Mouse (Mus musculus) intestine, embryonic 14.5 days (tissue): Measurements from ENCODE around the gene Gm8068. TPM values are rescaled to one million over a fixed set of nuclear protein-coding genes. Genes with fewer than 3 reads are reported as not detected.
"Not testable (repeated sequence)": the region's sequence is repeated elsewhere in the genome, so short reads cannot be mapped to it uniquely, and the experiment has no call there.

Experiments
- ATAC-seq: fragments of 200-750 bp; cut with Nextera tagmentation; replicated peaks from 2 replicates; pipeline ENCODE4 v1.8.0; 2017; ENCODE audit warnings: low read depth, moderate number of reproducible peaks, moderate TSS enrichment, moderate library complexity; ENCODE audit not compliant: low FRiP score, low TSS enrichment
- DNase-seq: peaks from one replicate; pipeline ENCODE4 v3.0.0-alpha.2; 2018; ENCODE audit warnings: low spot score
- H3K27ac ChIP-seq: fragments of 300-500 bp; sonication (generic); 2 replicates; pipeline ENCODE4 v1.5.1; 2014; ENCODE audit warnings: low read depth, mild to moderate bottlenecking, control low read depth
- H3K27me3 ChIP-seq: fragments of 300-500 bp; sonication (generic); replicated peaks from 2 replicates; pipeline ENCODE4 v1.6.1; 2014; ENCODE audit warnings: low read length, control low read depth; ENCODE audit not compliant: control insufficient read depth, insufficient read depth
- H3K36me3 ChIP-seq: fragments of 300-500 bp; sonication (generic); 2 replicates; pipeline ENCODE4 v1.6.1; 2014; ENCODE audit warnings: low read length, control low read depth; ENCODE audit not compliant: control insufficient read depth, insufficient read depth
- H3K4me1 ChIP-seq: fragments of 300-500 bp; sonication (generic); replicated peaks from 2 replicates; pipeline ENCODE4 v1.6.1; 2014; ENCODE audit warnings: low read length, control low read depth, mixed read lengths; ENCODE audit not compliant: control insufficient read depth, insufficient read depth
- H3K4me2 ChIP-seq: fragments of 300-500 bp; sonication (generic); 2 replicates; pipeline ENCODE4 v1.6.1; 2014; ENCODE audit warnings: low read length
- H3K4me3 ChIP-seq: fragments of 300-500 bp; sonication (generic); 2 replicates; pipeline ENCODE4 v1.5.1; 2014; ENCODE audit warnings: low read depth, low read length, control low read depth, mixed read lengths
- H3K9ac ChIP-seq: fragments of 300-500 bp; sonication (generic); 2 replicates; pipeline ENCODE4 v1.6.1; 2014; ENCODE audit warnings: mild to moderate bottlenecking, low read length
- H3K9me3 ChIP-seq: fragments of 300-500 bp; sonication (generic); 2 replicates; pipeline ENCODE4 v1.6.1; 2016; ENCODE audit warnings: low read length, control low read depth; ENCODE audit not compliant: control insufficient read depth
- WGBS: fragments of 180-500 bp; shearing (Covaris S2); extraction: QIAGEN DNeasy Blood & Tissue Kit; methylation state at CpG from one replicate; pipeline ENCODE4 v1.1.7; 2014; 5-methylcytosine and 5-hydroxymethylcytosine counted together
- polyA plus RNA-seq: library from polyadenylated mRNA; unstranded; fragments of >200 nt; fragmentation: Nextera tagmentation; extraction: Ambion mirVana; gene quantifications from 2 replicates; pipeline ENCODE4 v1.2.1, GENCODE M21; 2014

Gm8068 gene
- polyA plus RNA-seq: not detected in 2 replicates

DNA sequence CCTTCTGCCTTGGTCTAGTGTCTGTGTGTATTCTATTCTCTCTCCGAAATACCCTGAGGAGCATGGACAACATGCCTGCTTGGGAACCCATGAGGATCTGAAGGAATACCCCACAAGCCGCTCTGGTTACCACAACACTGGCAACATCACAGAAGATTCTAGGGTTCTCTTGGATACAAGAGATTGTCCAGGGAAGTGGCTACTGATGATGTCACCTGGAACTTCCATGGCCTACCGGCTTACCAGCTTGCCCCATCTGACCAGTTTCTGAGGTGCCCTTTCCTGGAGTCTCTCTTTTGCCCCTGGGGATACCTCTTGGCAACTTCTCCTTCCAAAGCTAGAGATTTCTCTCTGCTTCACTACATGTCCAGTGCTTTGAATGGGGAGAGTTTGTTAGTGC is at the start of gene Gm8068:
TSS of gene Gm8068 (minus strand) at position 101 of the 400 bp plus-strand sequence.
- not testable (repeated sequence) for H3K36me3 ChIP-seq, H3K9me3 ChIP-seq, H3K27ac ChIP-seq, ATAC-seq, H3K4me2 ChIP-seq, H3K9ac ChIP-seq, H3K4me3 ChIP-seq, H3K4me1 ChIP-seq, H3K27me3 ChIP-seq, DNase-seq
- no CpG with 5 or more reads among the region's 3 CpGs for WGBS

DNA sequence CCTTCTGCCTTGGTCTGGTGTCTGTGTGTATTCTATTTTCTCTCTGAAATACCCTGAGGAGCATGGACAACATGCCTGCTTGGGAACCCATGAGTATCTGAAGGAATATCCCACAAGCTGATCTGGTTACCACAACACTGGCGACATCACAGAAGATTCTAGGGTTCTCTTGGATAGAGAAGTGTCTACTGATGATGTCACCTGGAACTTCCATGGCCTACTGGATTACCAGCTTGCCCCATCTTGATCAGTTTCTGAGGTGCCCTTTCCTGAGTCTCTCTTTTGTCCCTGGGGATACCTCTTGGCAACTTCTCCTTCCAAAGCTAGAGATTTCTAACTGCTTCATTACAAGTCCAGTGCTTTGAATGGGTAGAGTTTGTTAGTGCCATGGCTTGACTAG is 48.8 kb upstream of the Gm8068 start, which contains the start of gene Gm7929:
TSS of gene Gm7929 (minus strand) at position 101 of the 400 bp plus-strand sequence.
- H3K36me3 ChIP-seq, ATAC-seq, H3K9me3 ChIP-seq, H3K27ac ChIP-seq, DNase-seq, H3K9ac ChIP-seq, H3K27me3 ChIP-seq, H3K4me1 ChIP-seq, H3K4me3 ChIP-seq, H3K4me2 ChIP-seq: not testable (repeated sequence)
- no CpG with 5 or more reads among the region's 1 CpGs for WGBS

DNA sequence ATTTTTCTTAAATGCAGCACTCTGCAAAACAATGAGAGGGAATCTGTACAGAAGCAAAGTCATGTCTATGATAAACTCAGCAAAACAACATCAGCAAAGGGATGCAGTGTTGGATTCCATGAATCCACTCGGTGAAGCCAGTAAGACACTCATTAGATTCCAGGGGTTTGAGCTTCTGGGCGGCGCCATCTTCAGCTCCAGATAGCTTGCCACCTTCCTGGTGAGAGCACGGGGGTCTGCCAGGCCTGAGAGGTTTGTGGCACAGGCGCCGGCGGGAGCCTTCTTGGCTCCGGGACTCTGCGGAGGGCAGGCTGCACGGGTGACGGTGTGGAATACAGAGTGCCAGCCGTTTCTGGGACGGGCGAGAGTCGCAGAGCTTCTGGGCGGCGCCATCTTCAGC is 21.8 kb upstream of the Gm8068 start:
- H3K4me2 ChIP-seq, H3K36me3 ChIP-seq, H3K4me1 ChIP-seq, H3K27me3 ChIP-seq, H3K9ac ChIP-seq, H3K27ac ChIP-seq, H3K9me3 ChIP-seq, H3K4me3 ChIP-seq, ATAC-seq: not testable (repeated sequence)
- WGBS: 74% methylated on average over 17 of the region's 17 CpGs
- peak; percentile 6 for DNase-seq

DNA sequence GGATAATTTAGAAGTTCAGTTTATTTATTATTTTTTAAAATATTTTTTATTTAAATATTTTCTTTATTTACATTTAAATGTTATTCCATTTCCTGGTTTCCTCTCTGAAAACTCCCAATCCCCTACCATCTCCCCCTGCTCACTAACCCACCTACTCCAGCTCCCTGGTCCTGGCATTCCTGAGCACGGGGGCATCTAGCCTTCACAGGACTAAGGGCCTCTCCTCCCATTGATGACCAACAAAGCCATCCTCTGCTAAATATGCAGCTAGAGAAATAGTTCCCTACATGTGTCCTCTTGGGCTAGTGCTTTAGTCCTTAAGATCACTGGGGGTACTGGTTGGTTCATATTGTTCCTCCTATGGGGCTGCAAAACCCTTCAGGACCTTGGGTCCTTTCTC is 15.5 kb upstream of the Gm8068 start:
- not testable (repeated sequence) for H3K36me3 ChIP-seq, H3K9me3 ChIP-seq, H3K4me1 ChIP-seq, H3K9ac ChIP-seq, H3K27me3 ChIP-seq, H3K4me2 ChIP-seq, H3K27ac ChIP-seq, ATAC-seq, H3K4me3 ChIP-seq, DNase-seq
- WGBS: 80% methylated on average over 1 of the region's 1 CpGs

DNA sequence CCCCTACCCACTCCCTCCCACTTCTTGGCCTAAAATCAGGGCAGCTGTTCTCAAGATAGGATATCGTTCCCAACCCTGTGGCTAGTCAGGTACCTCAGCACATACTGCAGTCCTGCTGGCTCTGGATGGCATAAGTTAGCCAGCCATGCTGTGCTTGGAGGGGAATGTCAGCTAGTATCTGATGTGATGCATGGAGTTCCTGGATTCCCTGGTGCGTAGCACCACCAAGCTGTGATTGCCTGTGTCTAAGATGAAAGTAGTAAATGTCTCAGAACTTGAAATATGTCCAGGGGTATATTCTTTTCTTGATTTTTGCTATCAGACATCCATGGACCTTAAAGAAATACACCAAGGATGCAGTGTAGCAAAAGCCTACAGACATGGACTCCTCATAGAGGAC is 53.5 kb downstream of the Gm8068 start:
- ATAC-seq, H3K36me3 ChIP-seq, H3K9ac ChIP-seq, H3K27me3 ChIP-seq, H3K4me3 ChIP-seq, H3K4me1 ChIP-seq, H3K4me2 ChIP-seq, H3K9me3 ChIP-seq, H3K27ac ChIP-seq, DNase-seq: not testable (repeated sequence)
- WGBS: 76% methylated on average over 2 of the region's 2 CpGs

Other genes starting within 250 kb of the Gm8068 start
- not detected in 2 replicates for gene Gm7954, start 248.4 kb downstream of the Gm8068 start, polyA plus RNA-seq
- not detected in 2 replicates for gene Gm3486, start 212.4 kb downstream of the Gm8068 start, polyA plus RNA-seq
- gene Gm7970, start 146.3 kb downstream of the Gm8068 start, polyA plus RNA-seq: not detected in 2 replicates
- gene 1700049E17Rik2, start 128.7 kb downstream of the Gm8068 start, polyA plus RNA-seq: not detected in 2 replicates
- gene Gm3072, start 77.3 kb downstream of the Gm8068 start, polyA plus RNA-seq: not detected in 2 replicates
- not detected in 2 replicates for gene Gm3676, start 55.4 kb downstream of the Gm8068 start, polyA plus RNA-seq
- not detected in 2 replicates for gene Gm7929, start 48.7 kb upstream of the Gm8068 start, polyA plus RNA-seq
- gene Gm47189, start 70.6 kb upstream of the Gm8068 start, polyA plus RNA-seq: not detected in 2 replicates
- not detected in 2 replicates for gene Gm7980, start 205.4 kb upstream of the Gm8068 start, polyA plus RNA-seq
- gene 1700049E17Rik1, start 223.1 kb upstream of the Gm8068 start, polyA plus RNA-seq: not detected in 2 replicates
- not detected in 2 replicates for gene 1700024B05Rik, start 242.1 kb upstream of the Gm8068 start, polyA plus RNA-seq